Mouse (Mus musculus) adrenal gland, adult (tissue): ENCODE data around the gene Tagln3.

Experiments used
- DNase-seq, 2 experiments: peaks; one replicate each; pipeline ENCODE4 v3.0.0; 2022 to 2023; ENCODE audit warnings: low spot score in 1 of 2; ENCODE audit not compliant: inconsistent age in 2 of 2

The Tagln3 gene

GRCm38 (mm10) chr16:45724061-45724741 lies at the start of gene Tagln3:
Gene Tagln3 (minus strand): TSS chr16:45724608.
- peak; percentile 29 to 78 for DNase-seq

GRCm38 (mm10) chr16:45770914-45771313 lies 46.5 kb upstream of the Tagln3 start:
- no peak for DNase-seq

GRCm38 (mm10) chr16:45767853-45768640 lies 43.6 kb upstream of the Tagln3 start:
- peak in 1 of 2 experiments; percentile 70 for DNase-seq

- no peak for DNase-seq
Measured at GRCm38 (mm10) chr16:45767434-45767833, 43.0 kb upstream of the Tagln3 start.

- no peak for DNase-seq
Measured at GRCm38 (mm10) chr16:45765801-45766494, 41.5 kb upstream of the Tagln3 start.

GRCm38 (mm10) chr16:45765102-45765501 lies 40.7 kb upstream of the Tagln3 start:
- peak in 1 of 2 experiments; percentile 54 for DNase-seq

- no peak for DNase-seq
Measured at GRCm38 (mm10) chr16:45762859-45763505, 38.6 kb upstream of the Tagln3 start.

GRCm38 (mm10) chr16:45761425-45761824 lies 37.0 kb upstream of the Tagln3 start:
- no peak for DNase-seq

GRCm38 (mm10) chr16:45758726-45759269 lies 34.4 kb upstream of the Tagln3 start:
- no peak for DNase-seq

GRCm38 (mm10) chr16:45757421-45758078 lies 33.1 kb upstream of the Tagln3 start:
- DNase-seq, result peak; percentile 45 to 80

GRCm38 (mm10) chr16:45756855-45757254 lies 32.4 kb upstream of the Tagln3 start:
- peak in 1 of 2 experiments; percentile 89 for DNase-seq

- peak in 1 of 2 experiments; percentile 54 for DNase-seq
Measured at GRCm38 (mm10) chr16:45743591-45744144, 19.3 kb upstream of the Tagln3 start.

GRCm38 (mm10) chr16:45742615-45743476 lies 18.4 kb upstream of the Tagln3 start, which contains the start of gene Abhd10:
Gene Abhd10 (minus strand): TSS chr16:45742955.
- peak; percentile 97 to 99 for DNase-seq

- no peak for DNase-seq
Measured at GRCm38 (mm10) chr16:45737880-45738279, 13.5 kb upstream of the Tagln3 start.

- DNase-seq, result no peak
Measured at GRCm38 (mm10) chr16:45736724-45737123, 12.3 kb upstream of the Tagln3 start.

GRCm38 (mm10) chr16:45729163-45729562 lies 4.8 kb upstream of the Tagln3 start:
- DNase-seq, result no peak

- DNase-seq, result no peak
Measured at GRCm38 (mm10) chr16:45724742-45725102, 314 bp upstream of the Tagln3 start.

GRCm38 (mm10) chr16:45723172-45723901 lies 1.1 kb downstream of the Tagln3 start:
- DNase-seq, result no peak
